Mouse (Mus musculus) lung, embryonic 14.5 days (tissue): ENCODE measurements around the gene Abhd14a. TPM values are rescaled to one million over a fixed set of nuclear protein-coding genes. Genes with fewer than 3 reads are reported as not detected.

Experiments used
- ATAC-seq: fragments of 200-750 bp; cut with Nextera tagmentation; 2 replicates; pipeline ENCODE4 v1.8.0; 2017; ENCODE audit warnings: mild to moderate bottlenecking, moderate TSS enrichment, moderate library complexity; ENCODE audit not compliant: insufficient read depth
- DNase-seq: peaks from one replicate; pipeline ENCODE4 v3.0.0-alpha.2; 2015
- H3K27ac ChIP-seq: fragments of 300-500 bp; sonication (generic); 2 replicates; pipeline ENCODE4 v1.5.1; 2014; ENCODE audit warnings: low read depth, mild to moderate bottlenecking, moderate library complexity
- H3K27me3 ChIP-seq: fragments of 300-500 bp; sonication (generic); 2 replicates; pipeline ENCODE4 v1.6.1; 2014; ENCODE audit warnings: low read length, control low read depth; ENCODE audit not compliant: insufficient read depth
- H3K36me3 ChIP-seq: fragments of 300-500 bp; sonication (generic); 2 replicates; pipeline ENCODE4 v1.6.1; 2014; ENCODE audit warnings: control low read depth; ENCODE audit not compliant: insufficient read depth
- H3K4me1 ChIP-seq: fragments of 300-500 bp; sonication (generic); 2 replicates; pipeline ENCODE4 v1.6.1; 2014; ENCODE audit warnings: antibody characterized with exemption, control low read depth; ENCODE audit not compliant: insufficient read depth
- H3K4me2 ChIP-seq: fragments of 300-500 bp; sonication (generic); 2 replicates; pipeline ENCODE4 v1.6.1; 2014; ENCODE audit warnings: mild to moderate bottlenecking
- H3K4me3 ChIP-seq: fragments of 300-500 bp; sonication (generic); 2 replicates; pipeline ENCODE4 v1.5.1; 2014; ENCODE audit warnings: low read depth, low read length
- H3K9ac ChIP-seq: fragments of 300-500 bp; sonication (generic); 2 replicates; pipeline ENCODE4 v1.6.1; 2014
- H3K9me3 ChIP-seq: fragments of 300-500 bp; sonication (generic); 2 replicates; pipeline ENCODE4 v1.6.1; 2016; ENCODE audit warnings: low read depth, low read length, control low read depth
- CTCF ChIP-seq: IDR thresholded peaks from 2 replicates; pipeline ENCODE4 v1.5.1; 2016; ENCODE audit warnings: antibody characterized with exemption, low read depth
- WGBS: fragments of 180-500 bp; shearing (Covaris S2); extraction: QIAGEN DNeasy Blood & Tissue Kit; methylation state at CpG from one replicate; pipeline ENCODE4 v1.1.7; 2014; 5-methylcytosine and 5-hydroxymethylcytosine counted together
- polyA plus RNA-seq: library from polyadenylated mRNA; unstranded; fragments of >200 nt; fragmentation: Nextera tagmentation; extraction: Ambion mirVana; gene quantifications from 2 replicates; pipeline ENCODE4 v1.2.1, GENCODE M21; 2014

The Abhd14a gene
- polyA plus RNA-seq, 1 experiment from 2014 or later = 48.4 TPM

GRCm38 (mm10) chr9:106392828-106393527 is 54.5 kb downstream of the Abhd14a start:
- no peak for TF ChIP-seq CTCF
- no peaks in the 10 kb centered on the region for H3K36me3 ChIP-seq
- no peak overlapping the region for H3K9ac ChIP-seq
- no peaks in the 10 kb centered on the region for H3K27me3 ChIP-seq
- WGBS = 69% methylated on average over 11 of the region's 11 CpGs
- DNase-seq (no peak), ATAC-seq (no peak)
- no peaks in the 10 kb centered on the region for H3K9me3 ChIP-seq
- no peak overlapping the region for H3K4me2 ChIP-seq
- no peak overlapping the region for H3K4me3 ChIP-seq
- H3K4me1 ChIP-seq = peaks cover 3% of the 10 kb centered on the region; the same call in 1 of the 2 replicates
- H3K27ac ChIP-seq = no peak overlapping the region

Other genes starting within 250 kb of the Abhd14a start
- 49.2 and 55.0 TPM in 2 replicates for gene Ppm1m, start 247.9 kb downstream of the Abhd14a start, polyA plus RNA-seq
- 77.0 and 78.1 TPM in 2 replicates for gene Twf2, start 244.6 kb downstream of the Abhd14a start, polyA plus RNA-seq
- 0.08 and 0.09 TPM in 2 replicates for gene Tlr9, start 225.1 kb downstream of the Abhd14a start, polyA plus RNA-seq
- gene Alas1, start 199.0 kb downstream of the Abhd14a start, polyA plus RNA-seq = 104 and 110 TPM in 2 replicates
- gene Poc1a, start 166.6 kb downstream of the Abhd14a start, polyA plus RNA-seq = 27.1 and 29.5 TPM in 2 replicates
- gene Dusp7, start 79.0 kb downstream of the Abhd14a start, polyA plus RNA-seq = 23.9 and 27.3 TPM in 2 replicates
- 1,268 and 1,276 TPM in 2 replicates for gene Rpl29, start 18.2 kb downstream of the Abhd14a start, polyA plus RNA-seq
- 33.2 and 34.9 TPM in 2 replicates for gene Acy1, start 9.4 kb downstream of the Abhd14a start, polyA plus RNA-seq
- 10.0 and 11.0 TPM in 2 replicates for gene Abhd14b, start 219 bp downstream of the Abhd14a start, polyA plus RNA-seq
- 95.9 and 109 TPM in 2 replicates for gene Pcbp4, start 5.6 kb upstream of the Abhd14a start, polyA plus RNA-seq
- 0.26 and 0.34 TPM in 2 replicates for gene Gpr62, start 18.3 kb upstream of the Abhd14a start, polyA plus RNA-seq
- gene Rrp9, start 28.3 kb upstream of the Abhd14a start, polyA plus RNA-seq = 45.2 and 52.7 TPM in 2 replicates
- 1.6 and 2.4 TPM in 2 replicates for gene Parp3, start 29.3 kb upstream of the Abhd14a start, polyA plus RNA-seq
- gene Iqcf1, start 52.3 kb upstream of the Abhd14a start, polyA plus RNA-seq = not detected in 2 replicates
- not detected in 2 replicates for gene Iqcf5, start 66.9 kb upstream of the Abhd14a start, polyA plus RNA-seq
- not detected in 2 replicates for gene Iqcf3, start 114.0 kb upstream of the Abhd14a start, polyA plus RNA-seq
- gene Iqcf4, start 123.3 kb upstream of the Abhd14a start, polyA plus RNA-seq = not detected in 2 replicates
- not detected in 2 replicates for gene Iqcf6, start 178.9 kb upstream of the Abhd14a start, polyA plus RNA-seq
- not detected in 2 replicates for gene Grm2, start 208.4 kb upstream of the Abhd14a start, polyA plus RNA-seq
- gene Tex264, start 238.2 kb upstream of the Abhd14a start, polyA plus RNA-seq = 41.3 and 47.8 TPM in 2 replicates